Mouse (Mus musculus): ENCODE measurements around the gene Hoxa6.

- TF ChIP-seq CTCF (IDR thresholded peaks at IDR 0.05; ENCODE audit: extremely low read depth, insufficient read depth, insufficient read length, insufficient replicate concordance) (no peak), POLR2A (IDR thresholded peaks at IDR 0.05; ENCODE audit: low read depth, low read length) (no peak)
These were observed 38.9 kb downstream of the Hoxa6 start for GRCm38 (mm10) chr6:52169499-52170165.

All from spleen, adult 2 months (tissue).